ENCODE assay signal across 8 mouse cellular contexts in the genomic region with DNA sequence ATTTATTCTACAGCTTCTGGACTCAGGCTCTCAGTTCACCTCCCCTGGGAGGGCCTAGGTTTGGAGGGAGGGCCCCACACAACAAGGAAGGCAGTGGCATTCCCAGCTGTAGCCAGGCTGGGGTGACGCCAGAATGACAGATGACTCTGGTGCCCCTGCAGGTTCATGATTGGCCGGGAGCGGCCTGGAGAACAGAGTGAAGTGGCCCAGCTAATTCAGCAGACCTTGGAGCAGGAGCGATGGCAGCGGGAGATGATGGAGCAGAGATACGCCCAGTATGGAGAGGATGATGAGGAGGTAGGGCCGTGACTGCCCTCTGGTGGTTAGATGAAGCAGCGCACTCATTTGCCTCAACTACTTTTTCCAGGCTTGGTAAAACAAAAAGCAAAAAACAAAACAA. TPM values are rescaled to one million over a fixed set of nuclear protein-coding genes. Genes with fewer than 3 reads are reported as not detected.
DNase-seq lines count a peak whose midpoint lies in the region; ATAC-seq and TF ChIP-seq lines count a peak whose summit lies in the region.
"Had no signal": no experiment of that assay in that cellular context is flagged by ENCODE, and none has a peak within 500 bp of the region (broad histone marks: within the 10 kb centered on the region; RNA-seq: fewer than 3 reads in every experiment).

No protein-coding gene starts in this region.

- peak; percentile 96 for TF ChIP-seq CTCF in layer of hippocampus, adult 2 months (conservative IDR thresholded peaks at IDR 0.05)

- ATAC-seq in erythroid progenitor cell, adult 5-6 weeks (replicated peaks; ENCODE audit: low FRiP score, poor library complexity, severe bottlenecking), result peak; percentile 59

- peaks cover 32% of the 10 kb centered on the region for H3K4me1 ChIP-seq in brown adipose tissue, adult 24 weeks (ENCODE audit: control insufficient read depth, insufficient read depth, insufficient read length, low read length)

- peak overlapping the region; percentile 73 for H3K27ac ChIP-seq in brown adipose tissue, adult 24 weeks (replicated peaks; ENCODE audit: low read depth, low read length)
- peak overlapping the region; percentile 100 for H3K27ac ChIP-seq in layer of hippocampus, adult 2 months

- DNase-seq in Muller cell, postnatal 12 days (ENCODE audit: inconsistent ontology term), result peak; percentile 69
- peak; percentile 64 to 75 for DNase-seq in heart, postnatal 14 days
- peak in 1 of 2 experiments; percentile 69 for DNase-seq in layer of hippocampus, adult 2 months (ENCODE audit: low spot score in 2 of 2)
- peak; percentile 86 for DNase-seq in lung, postnatal 36 days
- DNase-seq in right cerebral cortex, postnatal 4 days, result peak; percentile 63

- intact Hi-C loops in heart, postnatal 14 days (cut with DNase I), result loop anchor here (1.0 to 2.0 kb wide), 2 partner anchors 22 to 62 kb away; no protein-coding TSS in a partner anchor

- no peak overlapping the region for H3K4me3 ChIP-seq in brown adipose tissue, adult 24 weeks (ENCODE audit: insufficient read depth, low read depth, low read length)
- no peak overlapping the region for H3K4me3 ChIP-seq in layer of hippocampus, adult 2 months

RNA-seq across cellular contexts. Expression of a gene that starts 8.6 kb away (rescaled TPM):
- 0.59 and 0.67 TPM in 2 replicates for polyA plus RNA-seq in brown adipose tissue, adult 24 weeks (2012; ENCODE audit: insufficient read depth, insufficient read length, missing spikeins)
- total RNA-seq in erythroid progenitor cell, adult 5-6 weeks (2015; ENCODE audit: low replicate concordance), result 103 TPM in 2 replicates
- 98.7 and 99.2 TPM in 2 replicates for total RNA-seq in erythroid progenitor cell, adult 5-6 weeks (2017; ENCODE audit: low replicate concordance)
- total RNA-seq in heart, postnatal 14 days (2021), result 1 to 10 TPM; 2.2 TPM
- 10 to 100 TPM; 38.9 to 40.8 TPM for total RNA-seq in layer of hippocampus, adult 2 months (2021)

RNA-seq across cellular contexts. Expression of a gene that starts 10.2 kb away (rescaled TPM):
- 70.8 and 83.5 TPM in 2 replicates for polyA plus RNA-seq in brown adipose tissue, adult 24 weeks (2012; ENCODE audit: insufficient read depth, insufficient read length, missing spikeins)
- 59.5 and 71.4 TPM in 2 replicates for total RNA-seq in erythroid progenitor cell, adult 5-6 weeks (2015; ENCODE audit: low replicate concordance)
- total RNA-seq in erythroid progenitor cell, adult 5-6 weeks (2017; ENCODE audit: low replicate concordance), result 98.2 and 125 TPM in 2 replicates
- total RNA-seq in heart, postnatal 14 days (2021), result 10 to 100 TPM; 50.5 to 52.1 TPM
- 100 to 1,000 TPM; 967 to 974 TPM for total RNA-seq in layer of hippocampus, adult 2 months (2021)

RNA-seq across cellular contexts. Expression of a gene that starts 24.9 kb away (rescaled TPM):
- 6.5 and 6.9 TPM in 2 replicates for polyA plus RNA-seq in brown adipose tissue, adult 24 weeks (2012; ENCODE audit: insufficient read depth, insufficient read length, missing spikeins)
- total RNA-seq in erythroid progenitor cell, adult 5-6 weeks (2015; ENCODE audit: low replicate concordance), result not detected in 2 replicates
- total RNA-seq in erythroid progenitor cell, adult 5-6 weeks (2017; ENCODE audit: low replicate concordance), result not detected in 2 replicates
- total RNA-seq in heart, postnatal 14 days (2021), result 100 to 1,000 TPM; 135 to 139 TPM
- total RNA-seq in layer of hippocampus, adult 2 months (2021), result under 1 TPM in 1 of 2 experiments, not detected in 1; 0.44 TPM

RNA-seq across cellular contexts. Expression of a gene that starts 33.7 kb away (rescaled TPM):
- polyA plus RNA-seq in brown adipose tissue, adult 24 weeks (2012; ENCODE audit: insufficient read depth, insufficient read length, missing spikeins), result not detected in 2 replicates
- not detected in 2 replicates for total RNA-seq in erythroid progenitor cell, adult 5-6 weeks (2015; ENCODE audit: low replicate concordance)
- not detected in 2 replicates for total RNA-seq in erythroid progenitor cell, adult 5-6 weeks (2017; ENCODE audit: low replicate concordance)
- total RNA-seq in heart, postnatal 14 days (2021), result not detected
- not detected for total RNA-seq in layer of hippocampus, adult 2 months (2021)
- total RNA-seq: left cerebral cortex, postnatal 36 days had no signal

RNA-seq across cellular contexts. Expression of a gene that starts 40.1 kb away (rescaled TPM):
- polyA plus RNA-seq in brown adipose tissue, adult 24 weeks (2012; ENCODE audit: insufficient read depth, insufficient read length, missing spikeins), result 224 and 274 TPM in 2 replicates
- 8.3 and 8.4 TPM in 2 replicates for total RNA-seq in erythroid progenitor cell, adult 5-6 weeks (2015; ENCODE audit: low replicate concordance)
- 2.3 and 3.2 TPM in 2 replicates for total RNA-seq in erythroid progenitor cell, adult 5-6 weeks (2017; ENCODE audit: low replicate concordance)
- total RNA-seq in heart, postnatal 14 days (2021), result 100 to 1,000 TPM; 297 to 326 TPM
- total RNA-seq in layer of hippocampus, adult 2 months (2021), result 100 to 1,000 TPM; 133 TPM

Comparison
In these comparisons a context has a peak if more than half of its experiments do, and no peak if none do; other contexts are left out.
1. RNA of a gene that starts 8.6 kb away (total RNA-seq): 98.7 to 103 TPM in erythroid progenitor cell, adult 5-6 weeks and 38.9 to 40.8 TPM in layer of hippocampus, adult 2 months; 2.2 TPM in heart, postnatal 14 days; every median in the first group is over 10 times any median in the second.
2. RNA of a gene that starts 10.2 kb away (total RNA-seq): 967 to 974 TPM in layer of hippocampus, adult 2 months; 59.5 to 125 TPM in erythroid progenitor cell, adult 5-6 weeks and 50.5 to 52.1 TPM in heart, postnatal 14 days; every median in the first group is over 4 times any median in the second.
3. RNA of a gene that starts 24.9 kb away (total RNA-seq): 135 to 139 TPM in heart, postnatal 14 days; 0.44 TPM in layer of hippocampus, adult 2 months and not detected in erythroid progenitor cell, adult 5-6 weeks; every median in the first group is over 10 times any median in the second.